Mouse (Mus musculus): ENCODE measurements around the gene Bach1.
A peak's percentile ranks its signal among the peaks of the same experiment; 100 is the strongest.

Gene Bach1

GRCm38 (mm10) chr16:87698692-87699305 is at the start of gene Bach1:
Gene Bach1 (plus strand): TSS chr16:87698945.
- DNase-seq (ENCODE audit: low read depth): peak; percentile 96

GRCm38 (mm10) chr16:87652344-87652743 is 46.4 kb upstream of the Bach1 start:
- no peak for DNase-seq (ENCODE audit: low read depth)

- no peak for DNase-seq (ENCODE audit: low read depth)
Observed at GRCm38 (mm10) chr16:87652924-87653323, 45.8 kb upstream of the Bach1 start.

- no peak for DNase-seq (ENCODE audit: low read depth)
Observed at GRCm38 (mm10) chr16:87654016-87654575, 44.6 kb upstream of the Bach1 start.

- no peak for DNase-seq (ENCODE audit: low read depth)
Observed at GRCm38 (mm10) chr16:87655005-87655404, 43.7 kb upstream of the Bach1 start.

GRCm38 (mm10) chr16:87655579-87655978 is 43.2 kb upstream of the Bach1 start:
- no peak for DNase-seq (ENCODE audit: low read depth)

- DNase-seq (ENCODE audit: low read depth): no peak
Observed at GRCm38 (mm10) chr16:87656771-87657170, 42.0 kb upstream of the Bach1 start.

- peak; percentile 47 for DNase-seq (ENCODE audit: low read depth)
Observed at GRCm38 (mm10) chr16:87657291-87657690, 41.5 kb upstream of the Bach1 start.

- DNase-seq (ENCODE audit: low read depth): peak; percentile 30
Observed at GRCm38 (mm10) chr16:87661024-87661471, 37.7 kb upstream of the Bach1 start.

GRCm38 (mm10) chr16:87661636-87662035 is 37.1 kb upstream of the Bach1 start:
- DNase-seq (ENCODE audit: low read depth): peak; percentile 54

- no peak for DNase-seq (ENCODE audit: low read depth)
Observed at GRCm38 (mm10) chr16:87662528-87662927, 36.2 kb upstream of the Bach1 start.

GRCm38 (mm10) chr16:87663890-87664289 is 34.9 kb upstream of the Bach1 start:
- DNase-seq (ENCODE audit: low read depth): no peak

- peak; percentile 10 for DNase-seq (ENCODE audit: low read depth)
Observed at GRCm38 (mm10) chr16:87665246-87665645, 33.5 kb upstream of the Bach1 start.

GRCm38 (mm10) chr16:87665752-87666619 is 32.8 kb upstream of the Bach1 start:
- no peak for DNase-seq (ENCODE audit: low read depth)

- DNase-seq (ENCODE audit: low read depth): no peak
Observed at GRCm38 (mm10) chr16:87666620-87667004, 32.1 kb upstream of the Bach1 start.

- no peak for DNase-seq (ENCODE audit: low read depth)
Observed at GRCm38 (mm10) chr16:87668002-87668401, 30.7 kb upstream of the Bach1 start.

GRCm38 (mm10) chr16:87670091-87670820 is 28.5 kb upstream of the Bach1 start:
- no peak for DNase-seq (ENCODE audit: low read depth)

- DNase-seq (ENCODE audit: low read depth): no peak
Observed at GRCm38 (mm10) chr16:87670821-87671165, 28.0 kb upstream of the Bach1 start.

GRCm38 (mm10) chr16:87671336-87671735 is 27.4 kb upstream of the Bach1 start:
- no peak for DNase-seq (ENCODE audit: low read depth)

- no peak for DNase-seq (ENCODE audit: low read depth)
Observed at GRCm38 (mm10) chr16:87673155-87673554, 25.6 kb upstream of the Bach1 start.

GRCm38 (mm10) chr16:87676182-87676581 is 22.6 kb upstream of the Bach1 start:
- no peak for DNase-seq (ENCODE audit: low read depth)

- DNase-seq (ENCODE audit: low read depth): no peak
Observed at GRCm38 (mm10) chr16:87678667-87679066, 20.1 kb upstream of the Bach1 start.
